In the genomic region with DNA sequence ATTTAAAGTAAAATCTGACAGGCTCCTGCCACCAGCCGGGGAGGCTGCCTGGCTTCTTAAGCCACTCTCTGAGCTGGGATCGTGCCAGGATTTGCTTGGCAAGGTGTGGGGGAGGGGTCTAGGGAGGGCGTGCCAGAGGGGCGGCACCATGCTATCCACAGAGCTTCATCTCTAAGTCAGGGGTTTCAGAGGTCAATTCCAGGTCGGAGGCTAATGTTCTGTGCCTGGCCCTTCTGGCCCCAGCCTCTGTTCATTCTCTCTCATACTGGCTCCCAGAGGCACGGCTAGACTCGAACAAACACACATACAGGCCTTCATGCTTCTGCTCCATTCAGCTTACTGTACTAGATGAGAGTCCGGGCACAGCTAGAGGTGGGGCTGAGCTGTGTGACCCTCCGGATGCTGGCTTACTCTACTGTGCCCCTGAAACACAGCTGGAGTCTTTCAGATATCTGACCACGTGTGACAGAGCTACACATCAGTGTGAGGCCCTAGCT, we compare ENCODE assay signal across 9 mouse cellular contexts. TPM values are rescaled to one million over a fixed set of nuclear protein-coding genes. Genes with fewer than 3 reads are reported as not detected.
DNase-seq lines count a peak whose midpoint lies in the region; ATAC-seq lines count a peak whose summit lies in the region.
"Had no signal": no experiment of that assay in that cellular context is flagged by ENCODE, and none has a peak within 500 bp of the region (broad histone marks: within the 10 kb centered on the region; RNA-seq: fewer than 3 reads in every experiment).

No protein-coding gene starts in this region.

- peak; percentile 63 for ATAC-seq in heart, embryonic 12.5 days (ENCODE audit: insufficient number of reproducible peaks, low FRiP score)
- peak; percentile 39; the same call in 1 of the 2 replicates for ATAC-seq in hindbrain, embryonic 15.5 days (ENCODE audit: low FRiP score, low read depth)
- peak; percentile 72 for ATAC-seq in midbrain, embryonic 15.5 days (replicated peaks)

- 0 out of 2 replicates have a peak, but pooled peaks cover 2% of the 10 kb centered on the region for H3K36me3 ChIP-seq in heart, embryonic 12.5 days
- no peaks in the 10 kb centered on the region for H3K36me3 ChIP-seq in hindbrain, embryonic 15.5 days
- H3K36me3 ChIP-seq in midbrain, embryonic 15.5 days (replicated peaks) = no peaks in the 10 kb centered on the region

- H3K9ac ChIP-seq in heart, embryonic 12.5 days = no peak overlapping the region; the same call in 1 of the 2 replicates
- H3K9ac ChIP-seq in hindbrain, embryonic 15.5 days = no peak overlapping the region
- no peak overlapping the region for H3K9ac ChIP-seq in midbrain, embryonic 15.5 days

- 22% methylated on average over 10 of the region's 10 CpGs for WGBS in heart, embryonic 12.5 days
- whole genome bisulfite sequencing in hindbrain, embryonic 15.5 days = 7% methylated on average over 10 of the region's 10 CpGs
- 16% methylated on average over 10 of the region's 10 CpGs for WGBS in midbrain, embryonic 15.5 days

- H3K9me3 ChIP-seq in heart, embryonic 12.5 days (replicated peaks) = no peaks in the 10 kb centered on the region
- no peaks in the 10 kb centered on the region for H3K9me3 ChIP-seq in hindbrain, embryonic 15.5 days
- no peaks in the 10 kb centered on the region for H3K9me3 ChIP-seq in midbrain, embryonic 15.5 days

- no peak for DNase-seq in heart, adult 18-20 months
- peak; percentile 79 for DNase-seq in embryo, embryonic 10.5 days (ENCODE audit: low spot score)
- DNase-seq in urinary bladder, postnatal 4 days (ENCODE audit: low spot score in 2 of 2) = no peak
- no peak for DNase-seq in layer of hippocampus, adult 9-10 months (ENCODE audit: low spot score)
- DNase-seq in thymus, postnatal 25 days = no peak

- no peak overlapping the region for H3K4me3 ChIP-seq in heart, embryonic 12.5 days
- no peak overlapping the region for H3K4me3 ChIP-seq in hindbrain, embryonic 15.5 days
- H3K4me3 ChIP-seq in midbrain, embryonic 15.5 days = no peak overlapping the region
- H3K4me3 ChIP-seq: erythroblast, embryonic 14.5 days had no signal

- no peaks in the 10 kb centered on the region for H3K27me3 ChIP-seq in heart, embryonic 12.5 days (replicated peaks)
- no peaks in the 10 kb centered on the region for H3K27me3 ChIP-seq in hindbrain, embryonic 15.5 days
- no peaks in the 10 kb centered on the region for H3K27me3 ChIP-seq in midbrain, embryonic 15.5 days (replicated peaks)

- 0 out of 2 replicates have a peak overlapping the region, but pooled peaks have one; percentile 12 for H3K27ac ChIP-seq in heart, embryonic 12.5 days (ENCODE audit: poor library complexity, severe bottlenecking)
- peak overlapping the region; percentile 12; the same call in 1 of the 2 replicates for H3K27ac ChIP-seq in hindbrain, embryonic 15.5 days (replicated peaks)
- H3K27ac ChIP-seq in midbrain, embryonic 15.5 days = peak overlapping the region; percentile 60

- H3K4me1 ChIP-seq in heart, embryonic 12.5 days (replicated peaks) = peaks cover 30% of the 10 kb centered on the region
- H3K4me1 ChIP-seq in hindbrain, embryonic 15.5 days (replicated peaks) = peaks cover 25% of the 10 kb centered on the region
- H3K4me1 ChIP-seq in midbrain, embryonic 15.5 days = peaks cover 27% of the 10 kb centered on the region

- peak overlapping the region; percentile 33; the same call in 1 of the 2 replicates for H3K4me2 ChIP-seq in heart, embryonic 12.5 days
- no peak overlapping the region for H3K4me2 ChIP-seq in hindbrain, embryonic 15.5 days
- no peak overlapping the region for H3K4me2 ChIP-seq in midbrain, embryonic 15.5 days

RNA-seq across cellular contexts. Expression of a gene that starts 44.9 kb away (rescaled TPM):
- polyA plus RNA-seq in heart, embryonic 12.5 days (2016; fragmentation: Nextera tagmentation; extraction: Ambion mirVana) = 0.37 and 0.68 TPM in 2 replicates
- 1 to 10 TPM in 1 of 2 experiments, under 1 TPM in 1; 0.84 to 1.2 TPM for total RNA-seq in heart, adult 18-20 months (2021)
- 4.4 and 6.2 TPM in 2 replicates for polyA plus RNA-seq in hindbrain, embryonic 15.5 days (2015; fragmentation: Nextera tagmentation; extraction: Ambion mirVana)
- polyA plus RNA-seq in midbrain, embryonic 15.5 days (2015; fragmentation: Nextera tagmentation; extraction: Ambion mirVana) = 1.9 and 2.3 TPM in 2 replicates
